Mouse (Mus musculus): ENCODE results near the gene Klc2. TPM values are rescaled to one million over a fixed set of nuclear protein-coding genes. Genes with fewer than 3 reads are reported as not detected.

The Klc2 gene
- total and polyA plus RNA-seq, 2 experiments from 2014 or later, result 58.6 to 146 TPM

DNA sequence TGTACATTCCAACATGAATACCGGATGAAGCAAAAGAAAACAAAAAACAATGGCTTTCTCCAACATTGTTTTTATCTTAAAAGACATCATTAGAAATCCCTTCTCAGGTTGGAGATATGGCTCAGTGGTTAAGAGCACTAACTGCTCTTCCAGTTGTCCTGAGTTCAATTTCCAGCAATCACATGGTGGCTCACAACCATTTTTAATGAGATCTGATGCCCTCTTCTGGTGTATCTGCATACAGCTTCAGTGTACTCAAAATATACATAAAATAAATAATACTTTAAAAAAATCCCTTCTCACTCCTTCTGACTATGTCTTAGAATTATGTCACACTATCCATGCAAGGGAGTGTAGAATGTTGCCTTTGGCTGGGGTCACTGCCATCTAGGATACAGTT is 39.1 kb downstream of the Klc2 start:
- Histone ChIP-seq H3K9me3 (ENCODE audit: low read length) (no peaks in the 10 kb centered on the region), H3K4me1 (ENCODE audit: insufficient read depth) (no peaks in the 10 kb centered on the region), H3K4me3 (ENCODE audit: low read depth, low read length) (no peak overlapping the region), H3K4me2 (ENCODE audit: low read depth) (no peak overlapping the region), H3K9ac (no peak overlapping the region), H3K36me3 (ENCODE audit: insufficient read depth) (0 out of 2 replicates have a peak, but pooled peaks cover 16% of the 10 kb centered on the region), H3K27ac (ENCODE audit: low read depth, low read length) (no peak overlapping the region), H3K27me3 (ENCODE audit: insufficient read depth, low read length) (peaks cover 12% of the 10 kb centered on the region)
- DNase-seq (no peak), ATAC-seq (no peak)
- TF ChIP-seq CTCF (IDR thresholded peaks at IDR 0.05; ENCODE audit: low read depth), result no peak; the same call in 1 of the 2 replicates
- WGBS, result 93% methylated on average over 1 of the region's 1 CpGs

- no peaks in the 10 kb centered on the region for H3K9me3 ChIP-seq (ENCODE audit: low read length)
- no peak for DNase-seq
- 46% methylated on average over 5 of the region's 5 CpGs for WGBS
Measured at GRCm38 (mm10) chr19:5073518-5073917, 44.8 kb downstream of the Klc2 start.

GRCm38 (mm10) chr19:5073028-5073427 is 45.3 kb downstream of the Klc2 start:
- TF ChIP-seq CTCF (IDR thresholded peaks at IDR 0.05; ENCODE audit: low read depth), result peak; percentile 63
- DNase-seq (peak; percentile 48), ATAC-seq (no peak)
- H3K9me3 ChIP-seq (ENCODE audit: low read length), result no peaks in the 10 kb centered on the region
- H3K9ac ChIP-seq, result no peak overlapping the region
- H3K4me1 ChIP-seq (ENCODE audit: insufficient read depth), result peaks cover 13% of the 10 kb centered on the region
- no peak overlapping the region for H3K4me3 ChIP-seq (ENCODE audit: low read depth, low read length)
- 1% methylated on average over 15 of the region's 15 CpGs for WGBS
- H3K36me3 ChIP-seq (ENCODE audit: insufficient read depth), result no peaks in the 10 kb centered on the region
- no peaks in the 10 kb centered on the region for H3K27me3 ChIP-seq (ENCODE audit: insufficient read depth, low read length)
- peak overlapping the region; percentile 83 for H3K4me2 ChIP-seq (ENCODE audit: low read depth)
- H3K27ac ChIP-seq (ENCODE audit: low read depth, low read length), result no peak overlapping the region

More at GRCm38 (mm10) chr19:5073518-5073917, 44.8 kb downstream of the Klc2 start:
- ATAC-seq, result no peak
- Histone ChIP-seq H3K36me3 (ENCODE audit: insufficient read depth) (no peaks in the 10 kb centered on the region), H3K4me1 (ENCODE audit: insufficient read depth) (peaks cover 13% of the 10 kb centered on the region; the same call in 1 of the 2 replicates), H3K4me2 (ENCODE audit: low read depth) (no peak overlapping the region), H3K9ac (no peak overlapping the region), H3K27ac (ENCODE audit: low read depth, low read length) (no peak overlapping the region), H3K27me3 (ENCODE audit: insufficient read depth, low read length) (no peaks in the 10 kb centered on the region), H3K4me3 (ENCODE audit: low read depth, low read length) (no peak overlapping the region)
- no peak for TF ChIP-seq CTCF (IDR thresholded peaks at IDR 0.05; ENCODE audit: low read depth)

DNA sequence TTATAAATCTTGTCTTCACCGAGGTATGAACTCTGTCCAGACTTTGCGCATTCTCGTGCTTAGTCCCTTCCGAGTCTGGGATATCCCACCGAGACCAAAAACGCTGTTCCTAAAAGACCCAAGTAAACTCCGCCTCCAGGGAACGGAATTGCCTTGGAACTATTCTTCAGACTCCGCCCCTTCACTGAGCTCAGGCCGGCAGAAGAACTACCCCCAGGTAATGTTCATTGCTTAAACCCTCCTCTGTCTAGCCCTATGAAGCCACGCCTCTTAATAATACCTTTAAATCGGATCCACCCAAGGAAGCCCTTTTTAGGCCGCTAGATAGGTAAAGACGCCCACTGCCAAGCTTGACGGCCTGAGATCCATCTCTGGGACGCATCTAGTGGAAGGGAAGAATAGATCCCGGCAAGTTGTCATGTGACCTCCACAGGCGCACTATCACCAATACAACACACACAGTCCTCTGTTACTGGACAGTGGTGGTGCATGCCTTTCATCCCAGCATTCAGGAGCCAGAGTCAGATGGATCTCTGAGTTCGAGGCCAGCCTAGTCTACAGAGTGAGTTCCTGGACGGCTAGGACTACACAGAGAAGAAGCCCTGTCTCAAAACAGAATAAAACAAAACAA is 45.9 kb downstream of the Klc2 start:
- 2% methylated on average over 20 of the region's 20 CpGs for WGBS
- ATAC-seq, result no peak
- no peak for TF ChIP-seq CTCF (IDR thresholded peaks at IDR 0.05; ENCODE audit: low read depth)
- no peaks in the 10 kb centered on the region for H3K36me3 ChIP-seq (ENCODE audit: insufficient read depth)
- DNase-seq, result peak; percentile 44
- H3K9me3 ChIP-seq (ENCODE audit: low read length), result no peaks in the 10 kb centered on the region
- peak overlapping the region; percentile 42 for H3K4me3 ChIP-seq (ENCODE audit: low read depth, low read length)
- peaks cover 14% of the 10 kb centered on the region for H3K4me1 ChIP-seq (ENCODE audit: insufficient read depth)
- H3K27ac ChIP-seq (ENCODE audit: low read depth, low read length), result 0 out of 2 replicates have a peak overlapping the region, but pooled peaks have one; percentile 9
- peak overlapping the region; percentile 60; the same call in 1 of the 2 replicates for H3K9ac ChIP-seq
- peak overlapping the region; percentile 83 for H3K4me2 ChIP-seq (ENCODE audit: low read depth)
- H3K27me3 ChIP-seq (ENCODE audit: insufficient read depth, low read length), result no peaks in the 10 kb centered on the region

DNA sequence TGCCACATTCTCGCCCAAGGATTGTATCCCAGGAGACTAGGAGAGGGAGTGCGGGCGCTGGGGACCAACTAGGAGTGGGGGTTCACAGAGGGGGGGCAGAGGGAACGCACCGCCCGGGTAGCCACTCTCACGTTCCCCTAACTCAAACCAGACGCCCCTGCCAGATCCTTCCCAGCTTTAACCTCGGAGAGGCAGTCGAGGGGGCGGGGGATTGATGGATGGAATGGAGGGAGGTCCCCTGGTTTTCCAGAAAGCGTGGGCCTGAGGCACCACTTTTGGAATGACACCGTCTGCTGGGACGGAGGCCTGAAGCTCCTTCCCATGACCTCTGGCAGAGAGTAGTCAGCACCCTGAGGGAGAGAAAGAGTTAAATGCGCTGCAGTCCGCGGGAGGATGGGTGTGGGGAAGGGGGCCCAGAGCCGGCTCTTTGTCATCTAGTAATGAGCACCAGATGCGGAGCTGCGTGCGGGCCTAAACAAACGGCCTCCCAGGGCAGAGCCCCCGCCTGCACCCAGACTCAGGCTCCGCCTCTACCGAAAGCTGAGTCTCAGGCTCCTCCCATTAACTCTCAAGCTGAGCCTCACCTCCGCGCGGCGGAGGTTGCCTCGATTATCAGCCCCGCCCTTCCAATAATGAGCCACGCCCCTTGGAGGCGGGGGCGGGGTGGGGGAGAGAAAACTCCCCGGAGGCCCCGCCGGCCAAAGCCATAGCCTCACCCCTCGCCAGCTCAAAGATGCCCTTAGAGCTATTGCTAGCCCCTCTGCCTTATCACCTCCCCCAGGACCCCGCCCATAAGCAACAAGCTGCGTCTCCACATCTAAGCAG is 46.6 kb downstream of the Klc2 start:
- H3K9me3 ChIP-seq (ENCODE audit: low read length), result no peaks in the 10 kb centered on the region
- TF ChIP-seq CTCF (IDR thresholded peaks at IDR 0.05; ENCODE audit: low read depth), result no peak
- peak overlapping the region; percentile 60 for H3K9ac ChIP-seq
- WGBS, result 1% methylated on average over 40 of the region's 40 CpGs
- peak overlapping the region; percentile 51 for H3K27ac ChIP-seq (ENCODE audit: low read depth, low read length)
- ATAC-seq, result peak; percentile 82
- H3K36me3 ChIP-seq (ENCODE audit: insufficient read depth), result no peaks in the 10 kb centered on the region
- H3K27me3 ChIP-seq (ENCODE audit: insufficient read depth, low read length), result no peaks in the 10 kb centered on the region
- DNase-seq, result peak; percentile 76
- H3K4me1 ChIP-seq (ENCODE audit: insufficient read depth), result peaks cover 17% of the 10 kb centered on the region
- peak overlapping the region; percentile 83 for H3K4me2 ChIP-seq (ENCODE audit: low read depth)
- H3K4me3 ChIP-seq (ENCODE audit: low read depth, low read length), result peak overlapping the region; percentile 42

GRCm38 (mm10) chr19:5071077-5071476 is 47.3 kb downstream of the Klc2 start:
- H3K9me3 ChIP-seq (ENCODE audit: low read length), result no peaks in the 10 kb centered on the region

DNA sequence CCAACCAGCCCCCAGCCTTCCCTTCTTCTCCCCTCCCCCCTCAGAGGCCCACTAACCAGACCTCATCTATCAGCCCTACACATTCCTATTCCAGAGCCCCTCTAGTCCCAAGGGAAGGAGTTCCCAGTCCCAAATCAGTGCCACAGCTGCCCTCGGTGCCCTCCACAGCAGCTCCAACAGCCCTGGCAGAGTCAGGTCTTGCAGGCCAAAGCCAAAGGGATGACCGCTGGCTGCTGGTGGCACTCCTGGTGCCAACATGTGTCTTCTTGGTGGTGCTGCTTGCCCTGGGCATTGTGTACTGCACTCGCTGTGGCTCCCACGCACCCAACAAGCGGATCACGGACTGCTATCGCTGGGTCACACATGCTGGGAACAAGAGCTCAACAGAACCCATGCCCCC is 48.4 kb downstream of the Klc2 start:
- no peak for TF ChIP-seq CTCF (IDR thresholded peaks at IDR 0.05; ENCODE audit: low read depth)
- Histone ChIP-seq H3K4me1 (ENCODE audit: insufficient read depth) (peaks cover 17% of the 10 kb centered on the region), H3K9me3 (ENCODE audit: low read length) (no peaks in the 10 kb centered on the region), H3K27me3 (ENCODE audit: insufficient read depth, low read length) (no peaks in the 10 kb centered on the region), H3K36me3 (ENCODE audit: insufficient read depth) (no peaks in the 10 kb centered on the region), H3K27ac (ENCODE audit: low read depth, low read length) (no peak overlapping the region), H3K9ac (no peak overlapping the region), H3K4me3 (ENCODE audit: low read depth, low read length) (no peak overlapping the region), H3K4me2 (ENCODE audit: low read depth) (no peak overlapping the region)
- 88% methylated on average over 7 of the region's 7 CpGs for WGBS
- ATAC-seq (no peak), DNase-seq (no peak)

More at GRCm38 (mm10) chr19:5071077-5071476, 47.3 kb downstream of the Klc2 start:
- Histone ChIP-seq H3K4me1 (ENCODE audit: insufficient read depth) (peaks cover 17% of the 10 kb centered on the region), H3K4me3 (ENCODE audit: low read depth, low read length) (peak overlapping the region; percentile 42), H3K27ac (ENCODE audit: low read depth, low read length) (peak overlapping the region; percentile 51; the same call in 1 of the 2 replicates), H3K9ac (peak overlapping the region; percentile 60), H3K4me2 (ENCODE audit: low read depth) (peak overlapping the region; percentile 83), H3K36me3 (ENCODE audit: insufficient read depth) (no peaks in the 10 kb centered on the region), H3K27me3 (ENCODE audit: insufficient read depth, low read length) (no peaks in the 10 kb centered on the region)
- no peak for ATAC-seq
- 14% methylated on average over 11 of the region's 11 CpGs for WGBS
- DNase-seq, result no peak
- TF ChIP-seq CTCF (IDR thresholded peaks at IDR 0.05; ENCODE audit: low read depth), result no peak

Data from forebrain, postnatal 0 days (tissue).